Comparison of ENCODE assay signal across 10 mouse cellular contexts in genomic region chr2:174300666-174301065, GRCm38 (mm10). TPM values are rescaled to one million over a fixed set of nuclear protein-coding genes. Genes with fewer than 3 reads are reported as not detected.
DNase-seq lines count a peak whose midpoint lies in the region; ATAC-seq lines count a peak whose summit lies in the region.
"Had no signal": no experiment of that assay in that cellular context is flagged by ENCODE, and none has a peak within 500 bp of the region (broad histone marks: within the 10 kb centered on the region; RNA-seq: fewer than 3 reads in every experiment).

No protein-coding gene starts in this region.

- WGBS in kidney, embryonic 14.5 days: 54% methylated on average over 22 of the region's 22 CpGs
- WGBS in embryonic facial prominence, embryonic 12.5 days: 50% methylated on average over 22 of the region's 22 CpGs
- WGBS in hindbrain, embryonic 16.5 days: 52% methylated on average over 22 of the region's 22 CpGs
- 58% methylated on average over 22 of the region's 22 CpGs for WGBS in midbrain, embryonic 15.5 days

- peak overlapping the region; percentile 53 for H3K4me2 ChIP-seq in kidney, embryonic 14.5 days (replicated peaks; ENCODE audit: low read depth, low read length)
- H3K4me2 ChIP-seq in embryonic facial prominence, embryonic 12.5 days (replicated peaks): peak overlapping the region; percentile 59
- peak overlapping the region; percentile 58 for H3K4me2 ChIP-seq in hindbrain, embryonic 16.5 days (ENCODE audit: low read length)
- peak overlapping the region; percentile 46 for H3K4me2 ChIP-seq in midbrain, embryonic 15.5 days

- peaks cover 29% of the 10 kb centered on the region for H3K27me3 ChIP-seq in kidney, embryonic 14.5 days (ENCODE audit: control insufficient read depth, insufficient read depth, low read length)
- H3K27me3 ChIP-seq in embryonic facial prominence, embryonic 12.5 days: peaks cover 41% of the 10 kb centered on the region
- peaks cover 11% of the 10 kb centered on the region for H3K27me3 ChIP-seq in hindbrain, embryonic 16.5 days (replicated peaks; ENCODE audit: control insufficient read depth, insufficient read depth, low read length)
- peaks cover 28% of the 10 kb centered on the region for H3K27me3 ChIP-seq in midbrain, embryonic 15.5 days (replicated peaks)
- H3K27me3 ChIP-seq: CH12.LX had no signal

- H3K36me3 ChIP-seq in kidney, embryonic 14.5 days (ENCODE audit: control insufficient read depth, insufficient read depth, low read length): no peaks in the 10 kb centered on the region
- peaks cover 5% of the 10 kb centered on the region for H3K36me3 ChIP-seq in embryonic facial prominence, embryonic 12.5 days
- H3K36me3 ChIP-seq in hindbrain, embryonic 16.5 days (ENCODE audit: control insufficient read depth, insufficient read depth, low read length): no peaks in the 10 kb centered on the region
- H3K36me3 ChIP-seq in midbrain, embryonic 15.5 days (replicated peaks): no peaks in the 10 kb centered on the region

- H3K27ac ChIP-seq in kidney, embryonic 14.5 days (ENCODE audit: low read depth, low read length): no peak overlapping the region
- H3K27ac ChIP-seq in embryonic facial prominence, embryonic 12.5 days: no peak overlapping the region
- no peak overlapping the region for H3K27ac ChIP-seq in hindbrain, embryonic 16.5 days (ENCODE audit: low read depth, low read length)
- H3K27ac ChIP-seq in midbrain, embryonic 15.5 days: no peak overlapping the region

- H3K4me1 ChIP-seq in kidney, embryonic 14.5 days (ENCODE audit: control insufficient read depth, insufficient read depth, low read length): no peaks in the 10 kb centered on the region
- peaks cover 9% of the 10 kb centered on the region; the same call in 1 of the 2 replicates for H3K4me1 ChIP-seq in embryonic facial prominence, embryonic 12.5 days
- peaks cover 22% of the 10 kb centered on the region for H3K4me1 ChIP-seq in hindbrain, embryonic 16.5 days (ENCODE audit: control insufficient read depth, insufficient read depth, low read depth, low read length)
- H3K4me1 ChIP-seq in midbrain, embryonic 15.5 days: peaks cover 39% of the 10 kb centered on the region

- H3K9ac ChIP-seq in kidney, embryonic 14.5 days (ENCODE audit: low read depth, low read length): 0 out of 2 replicates have a peak overlapping the region, but pooled peaks have one; percentile 18
- no peak overlapping the region for H3K9ac ChIP-seq in embryonic facial prominence, embryonic 12.5 days
- no peak overlapping the region for H3K9ac ChIP-seq in hindbrain, embryonic 16.5 days (ENCODE audit: low read depth, low read length)
- H3K9ac ChIP-seq in midbrain, embryonic 15.5 days: no peak overlapping the region

- peaks cover 53% of the 10 kb centered on the region for H3K9me3 ChIP-seq in kidney, embryonic 14.5 days (ENCODE audit: control insufficient read depth, low read length)
- peaks cover 52% of the 10 kb centered on the region for H3K9me3 ChIP-seq in embryonic facial prominence, embryonic 12.5 days
- peaks cover 46% of the 10 kb centered on the region for H3K9me3 ChIP-seq in hindbrain, embryonic 16.5 days (ENCODE audit: control insufficient read depth, low read length)
- H3K9me3 ChIP-seq in midbrain, embryonic 15.5 days: peaks cover 23% of the 10 kb centered on the region

- DNase-seq in kidney, adult 9 months: no peak
- DNase-seq in layer of hippocampus, adult 9-10 months (ENCODE audit: low spot score): no peak
- no peak for DNase-seq in spleen, postnatal 4 days (ENCODE audit: low spot score in 2 of 2)
- no peak for DNase-seq in yolk sac, embryonic 10.5 days (ENCODE audit: low spot score)
- DNase-seq: kidney, postnatal 25 days had no signal

- peak overlapping the region; percentile 37 for H3K4me3 ChIP-seq in kidney, embryonic 14.5 days (ENCODE audit: low read length)
- peak overlapping the region; percentile 36 for H3K4me3 ChIP-seq in embryonic facial prominence, embryonic 12.5 days
- peak overlapping the region; percentile 33 for H3K4me3 ChIP-seq in hindbrain, embryonic 16.5 days (ENCODE audit: low read length)
- H3K4me3 ChIP-seq in midbrain, embryonic 15.5 days: peak overlapping the region; percentile 26

- no peak for ATAC-seq in kidney, embryonic 14.5 days (ENCODE audit: low FRiP score, low TSS enrichment)
- ATAC-seq in embryonic facial prominence, embryonic 12.5 days (ENCODE audit: insufficient number of reproducible peaks, insufficient read depth, low FRiP score, low TSS enrichment): no peak
- ATAC-seq in hindbrain, embryonic 16.5 days: no peak
- no peak for ATAC-seq in midbrain, embryonic 15.5 days (replicated peaks)

RNA-seq across cellular contexts. Expression of gene Gnas, which starts 16.5 kb away (rescaled TPM):
- polyA plus RNA-seq in kidney, embryonic 14.5 days (2014; fragmentation: Nextera tagmentation; extraction: Ambion mirVana): 1,459 and 1,592 TPM in 2 replicates
- 1,926 and 2,042 TPM in 2 replicates for polyA plus RNA-seq in embryonic facial prominence, embryonic 12.5 days (2016; fragmentation: Nextera tagmentation; extraction: Ambion mirVana)
- polyA plus RNA-seq in hindbrain, embryonic 16.5 days (2015; fragmentation: Nextera tagmentation; extraction: Ambion mirVana): 1,030 and 1,626 TPM in 2 replicates
- 1,362 and 1,368 TPM in 2 replicates for polyA plus RNA-seq in midbrain, embryonic 15.5 days (2015; fragmentation: Nextera tagmentation; extraction: Ambion mirVana)

RNA-seq across cellular contexts. Expression of gene Gm20721, which starts 45.8 kb away (rescaled TPM):
- polyA plus RNA-seq in kidney, embryonic 14.5 days (2014; fragmentation: Nextera tagmentation; extraction: Ambion mirVana): 10.1 and 15.0 TPM in 2 replicates
- 17.3 and 19.9 TPM in 2 replicates for polyA plus RNA-seq in embryonic facial prominence, embryonic 12.5 days (2016; fragmentation: Nextera tagmentation; extraction: Ambion mirVana)
- 15.1 and 23.5 TPM in 2 replicates for polyA plus RNA-seq in hindbrain, embryonic 16.5 days (2015; fragmentation: Nextera tagmentation; extraction: Ambion mirVana)
- polyA plus RNA-seq in midbrain, embryonic 15.5 days (2015; fragmentation: Nextera tagmentation; extraction: Ambion mirVana): 8.2 and 16.1 TPM in 2 replicates
